In genomic region chr9:96668628-96669027, GRCm38 (mm10) we compare ENCODE assay signal across 9 mouse cellular contexts. TPM values are rescaled to one million over a fixed set of nuclear protein-coding genes. Genes with fewer than 3 reads are reported as not detected.
A peak's percentile ranks its signal among the peaks of the same experiment; 100 is the strongest.
DNase-seq lines count a peak whose midpoint lies in the region; ATAC-seq and TF ChIP-seq lines count a peak whose summit lies in the region.
"Had no signal": no experiment of that assay in that cellular context is flagged by ENCODE, and none has a peak within 500 bp of the region (broad histone marks: within the 10 kb centered on the region; RNA-seq: fewer than 3 reads in every experiment).

No protein-coding gene starts in this region.

- no peaks in the 10 kb centered on the region for H3K9me3 ChIP-seq in forebrain, embryonic 10.5 days
- no peaks in the 10 kb centered on the region for H3K9me3 ChIP-seq in forebrain, embryonic 12.5 days
- no peaks in the 10 kb centered on the region for H3K9me3 ChIP-seq in embryonic facial prominence, embryonic 14.5 days (ENCODE audit: control insufficient read depth, low read length)
- no peaks in the 10 kb centered on the region for H3K9me3 ChIP-seq in hindbrain, embryonic 16.5 days (ENCODE audit: control insufficient read depth, low read length)
- H3K9me3 ChIP-seq in midbrain, postnatal 0 days (ENCODE audit: low read length) = no peaks in the 10 kb centered on the region
- H3K9me3 ChIP-seq: liver, embryonic 15.5 days had no signal

- H3K36me3 ChIP-seq in forebrain, embryonic 10.5 days (replicated peaks) = no peaks in the 10 kb centered on the region
- H3K36me3 ChIP-seq in forebrain, embryonic 12.5 days (replicated peaks) = no peaks in the 10 kb centered on the region
- no peaks in the 10 kb centered on the region for H3K36me3 ChIP-seq in embryonic facial prominence, embryonic 14.5 days (ENCODE audit: control insufficient read depth, insufficient read depth, low read length)
- no peaks in the 10 kb centered on the region for H3K36me3 ChIP-seq in hindbrain, embryonic 16.5 days (ENCODE audit: control insufficient read depth, insufficient read depth, low read length)
- H3K36me3 ChIP-seq in midbrain, postnatal 0 days (ENCODE audit: insufficient read depth, low read length) = no peaks in the 10 kb centered on the region
- H3K36me3 ChIP-seq: liver, embryonic 15.5 days had no signal

- 55% methylated on average over 5 of the region's 5 CpGs for WGBS in forebrain, embryonic 10.5 days
- 54% methylated on average over 5 of the region's 5 CpGs for WGBS in forebrain, embryonic 12.5 days
- 49% methylated on average over 5 of the region's 5 CpGs for WGBS in embryonic facial prominence, embryonic 14.5 days
- 43% methylated on average over 5 of the region's 5 CpGs for WGBS in hindbrain, embryonic 16.5 days
- 50% methylated on average over 5 of the region's 5 CpGs for WGBS in midbrain, postnatal 0 days

- H3K9ac ChIP-seq in forebrain, embryonic 12.5 days = no peak overlapping the region
- no peak overlapping the region for H3K9ac ChIP-seq in embryonic facial prominence, embryonic 14.5 days (ENCODE audit: low read depth, low read length)
- 0 out of 2 replicates have a peak overlapping the region, but pooled peaks have one; percentile 9 for H3K9ac ChIP-seq in hindbrain, embryonic 16.5 days (ENCODE audit: low read depth, low read length)
- H3K9ac ChIP-seq in midbrain, postnatal 0 days (replicated peaks; ENCODE audit: low read length, poor library complexity, severe bottlenecking) = no peak overlapping the region
- H3K9ac ChIP-seq: liver, embryonic 15.5 days had no signal

- peak; percentile 80 for TF ChIP-seq CTCF in midbrain, postnatal 0 days (IDR thresholded peaks at IDR 0.05)

- ATAC-seq in forebrain, embryonic 12.5 days (ENCODE audit: low FRiP score) = no peak
- ATAC-seq in embryonic facial prominence, embryonic 14.5 days (ENCODE audit: low read depth) = 0 out of 2 replicates have a peak, but pooled peaks have one; percentile 43
- ATAC-seq in hindbrain, embryonic 16.5 days = peak; percentile 60
- ATAC-seq in midbrain, postnatal 0 days (ENCODE audit: low FRiP score) = 0 out of 2 replicates have a peak, but pooled peaks have one; percentile 31

- peak; percentile 36 for DNase-seq in forebrain, embryonic 10.5 days (ENCODE audit: extremely low spot score, low spot score)
- DNase-seq in adrenal gland, postnatal 36 days = peak; percentile 76 to 83
- peak; percentile 77 for DNase-seq in embryonic facial prominence, embryonic 14.5 days (ENCODE audit: low spot score)
- peak; percentile 82 to 86 for DNase-seq in left cerebral cortex, adult 18-20 months (ENCODE audit: low spot score in 2 of 2)
- peak; percentile 74 for DNase-seq in midbrain, postnatal 0 days (ENCODE audit: low spot score)
- peak; percentile 60 to 79 for DNase-seq in spleen, postnatal 4 days (ENCODE audit: low spot score in 2 of 2)

- H3K4me2 ChIP-seq in forebrain, embryonic 12.5 days = no peak overlapping the region
- no peak overlapping the region for H3K4me2 ChIP-seq in embryonic facial prominence, embryonic 14.5 days (ENCODE audit: low read depth, low read length)
- H3K4me2 ChIP-seq in hindbrain, embryonic 16.5 days (ENCODE audit: low read length) = no peak overlapping the region
- H3K4me2 ChIP-seq in midbrain, postnatal 0 days (ENCODE audit: low read depth, low read length, poor library complexity, severe bottlenecking) = no peak overlapping the region
- H3K4me2 ChIP-seq: liver, embryonic 15.5 days had no signal

- no peak overlapping the region for H3K27ac ChIP-seq in forebrain, embryonic 10.5 days
- no peak overlapping the region for H3K27ac ChIP-seq in forebrain, embryonic 12.5 days
- no peak overlapping the region for H3K27ac ChIP-seq in embryonic facial prominence, embryonic 14.5 days (replicated peaks; ENCODE audit: low read depth, low read length)
- no peak overlapping the region for H3K27ac ChIP-seq in hindbrain, embryonic 16.5 days (ENCODE audit: low read depth, low read length)
- no peak overlapping the region for H3K27ac ChIP-seq in midbrain, postnatal 0 days (ENCODE audit: low read depth, low read length)
- H3K27ac ChIP-seq: liver, embryonic 15.5 days had no signal

- H3K27me3 ChIP-seq in forebrain, embryonic 10.5 days (ENCODE audit: poor library complexity, severe bottlenecking) = no peaks in the 10 kb centered on the region
- no peaks in the 10 kb centered on the region for H3K27me3 ChIP-seq in forebrain, embryonic 12.5 days
- no peaks in the 10 kb centered on the region for H3K27me3 ChIP-seq in embryonic facial prominence, embryonic 14.5 days (replicated peaks; ENCODE audit: control insufficient read depth, insufficient read depth, low read length)
- H3K27me3 ChIP-seq in hindbrain, embryonic 16.5 days (replicated peaks; ENCODE audit: control insufficient read depth, insufficient read depth, low read length) = no peaks in the 10 kb centered on the region
- H3K27me3 ChIP-seq in midbrain, postnatal 0 days (ENCODE audit: insufficient read depth, low read length) = no peaks in the 10 kb centered on the region
- H3K27me3 ChIP-seq: liver, embryonic 15.5 days had no signal

- H3K4me3 ChIP-seq in forebrain, embryonic 10.5 days = no peak overlapping the region
- H3K4me3 ChIP-seq in forebrain, embryonic 12.5 days (replicated peaks) = no peak overlapping the region
- no peak overlapping the region for H3K4me3 ChIP-seq in embryonic facial prominence, embryonic 14.5 days (ENCODE audit: low read depth, low read length)
- no peak overlapping the region for H3K4me3 ChIP-seq in hindbrain, embryonic 16.5 days (ENCODE audit: low read length)
- H3K4me3 ChIP-seq in midbrain, postnatal 0 days (ENCODE audit: low read depth, low read length) = no peak overlapping the region
- H3K4me3 ChIP-seq: liver, embryonic 15.5 days had no signal

- H3K4me1 ChIP-seq in forebrain, embryonic 10.5 days = peaks cover 8% of the 10 kb centered on the region; the same call in 1 of the 2 replicates
- H3K4me1 ChIP-seq in forebrain, embryonic 12.5 days = peaks cover 7% of the 10 kb centered on the region
- H3K4me1 ChIP-seq in embryonic facial prominence, embryonic 14.5 days (ENCODE audit: control insufficient read depth, insufficient read depth, low read length) = 0 out of 2 replicates have a peak, but pooled peaks cover 3% of the 10 kb centered on the region
- H3K4me1 ChIP-seq in hindbrain, embryonic 16.5 days (ENCODE audit: control insufficient read depth, insufficient read depth, low read depth, low read length) = no peaks in the 10 kb centered on the region
- no peaks in the 10 kb centered on the region for H3K4me1 ChIP-seq in midbrain, postnatal 0 days (ENCODE audit: insufficient read depth, low read length)

RNA-seq across cellular contexts. Expression of gene Rasa2, which starts 37.2 kb away (rescaled TPM):
- polyA plus RNA-seq in forebrain, embryonic 10.5 days (2016; fragmentation: Nextera tagmentation; extraction: Ambion mirVana) = 11.7 and 13.3 TPM in 2 replicates
- polyA plus RNA-seq in forebrain, embryonic 12.5 days (2016; fragmentation: Nextera tagmentation; extraction: Ambion mirVana) = 17.6 and 18.8 TPM in 2 replicates
- total RNA-seq in adrenal gland, postnatal 36 days (2021) = 10 to 100 TPM; 13.8 to 15.8 TPM
- polyA plus RNA-seq in embryonic facial prominence, embryonic 14.5 days (2014; fragmentation: Nextera tagmentation; extraction: Ambion mirVana) = 16.7 and 17.9 TPM in 2 replicates
- 17.8 and 18.3 TPM in 2 replicates for polyA plus RNA-seq in hindbrain, embryonic 16.5 days (2015; fragmentation: Nextera tagmentation; extraction: Ambion mirVana)
- total RNA-seq in left cerebral cortex, adult 18-20 months (2021) = 10 to 100 TPM; 43.6 to 43.9 TPM
- 13.4 and 16.7 TPM in 2 replicates for total RNA-seq in midbrain, postnatal 0 days (2014; rRNA removed)
- polyA plus RNA-seq in midbrain, postnatal 0 days (2015; fragmentation: Nextera tagmentation; extraction: Ambion mirVana) = 11.5 and 12.6 TPM in 2 replicates
